Mouse (Mus musculus) MEL-GATA-1-ER (cell line): Measurements from ENCODE around the gene Mast4.

Experiments used
- DNase-seq: peaks from one replicate; pipeline ENCODE4 v3.0.0-alpha.2; 2012; ENCODE audit warnings: low read depth; ENCODE audit errors: extremely low read depth

Gene Mast4

GRCm38 (mm10) chr13:103244053-103244452 is 90.2 kb downstream of the Mast4 start:
- no peak for DNase-seq

GRCm38 (mm10) chr13:103241092-103241491 is 93.2 kb downstream of the Mast4 start:
- no peak for DNase-seq

- DNase-seq, result no peak
Measured at GRCm38 (mm10) chr13:103239654-103240053, 94.6 kb downstream of the Mast4 start.

GRCm38 (mm10) chr13:103238034-103238705 is 96.1 kb downstream of the Mast4 start:
- DNase-seq, result no peak

- DNase-seq, result no peak
Measured at GRCm38 (mm10) chr13:103232171-103232570, 102.1 kb downstream of the Mast4 start.

GRCm38 (mm10) chr13:103229069-103229468 is 105.2 kb downstream of the Mast4 start:
- DNase-seq, result no peak

GRCm38 (mm10) chr13:103225895-103226815 is 108.1 kb downstream of the Mast4 start:
- no peak for DNase-seq

- no peak for DNase-seq
Measured at GRCm38 (mm10) chr13:103225217-103225894, 108.9 kb downstream of the Mast4 start.

GRCm38 (mm10) chr13:103220479-103221064 is 113.7 kb downstream of the Mast4 start:
- no peak for DNase-seq

- DNase-seq, result no peak
Measured at GRCm38 (mm10) chr13:103219999-103220398, 114.3 kb downstream of the Mast4 start.

- no peak for DNase-seq
Measured at GRCm38 (mm10) chr13:103217486-103217885, 116.8 kb downstream of the Mast4 start.

- no peak for DNase-seq
Measured at GRCm38 (mm10) chr13:103214506-103214905, 119.8 kb downstream of the Mast4 start.

GRCm38 (mm10) chr13:103211953-103212352 is 122.3 kb downstream of the Mast4 start:
- no peak for DNase-seq

GRCm38 (mm10) chr13:103211501-103211941 is 122.8 kb downstream of the Mast4 start:
- DNase-seq, result no peak

GRCm38 (mm10) chr13:103210746-103211145 is 123.6 kb downstream of the Mast4 start:
- no peak for DNase-seq

GRCm38 (mm10) chr13:103207199-103207598 is 127.1 kb downstream of the Mast4 start:
- no peak for DNase-seq

- no peak for DNase-seq
Measured at GRCm38 (mm10) chr13:103206644-103207043, 127.7 kb downstream of the Mast4 start.

- DNase-seq, result no peak
Measured at GRCm38 (mm10) chr13:103205191-103205590, 129.1 kb downstream of the Mast4 start.

GRCm38 (mm10) chr13:103203376-103203895 is 130.9 kb downstream of the Mast4 start:
- no peak for DNase-seq

- DNase-seq, result no peak
Measured at GRCm38 (mm10) chr13:103201016-103201760, 133.1 kb downstream of the Mast4 start.
